Mouse (Mus musculus) stomach, postnatal 0 days (tissue): ENCODE measurements around the gene Nkx6-1.

ENCODE experiments used
- CTCF ChIP-seq: IDR thresholded peaks from 2 replicates; pipeline ENCODE4 v1.5.1; 2016; ENCODE audit warnings: antibody characterized with exemption, low read depth, mild to moderate bottlenecking, moderate library complexity
- EP300 ChIP-seq: optimal IDR thresholded peaks from 2 replicates; pipeline ENCODE3; 2016; ENCODE audit warnings: antibody characterized with exemption

GRCm38 (mm10) chr5:101660666-101661065 is 4.1 kb downstream of the Nkx6-1 start:
- no peak for TF ChIP-seq EP300
- TF ChIP-seq CTCF, result no peak
